Mouse (Mus musculus) kidney, embryonic 16.5 days (tissue): ENCODE results near the gene Col12a1. TPM values are rescaled to one million over a fixed set of nuclear protein-coding genes. Genes with fewer than 3 reads are reported as not detected.

Experiments
- ATAC-seq: fragments of 200-750 bp; cut with Nextera tagmentation; 2 replicates; pipeline ENCODE4 v1.8.0; 2017; ENCODE audit warnings: moderate TSS enrichment; ENCODE audit not compliant: low FRiP score, low TSS enrichment
- H3K27ac ChIP-seq: fragments of 300-500 bp; sonication (generic); 2 replicates; pipeline ENCODE4 v1.5.1; 2014; ENCODE audit warnings: low read length
- H3K27me3 ChIP-seq: fragments of 300-500 bp; sonication (generic); 2 replicates; pipeline ENCODE4 v1.6.1; 2014; ENCODE audit warnings: low read length, control low read depth, mixed read lengths; ENCODE audit not compliant: insufficient read depth
- H3K36me3 ChIP-seq: fragments of 300-500 bp; sonication (generic); 2 replicates; pipeline ENCODE4 v1.6.1; 2014; ENCODE audit warnings: low read length, control low read depth, mixed read lengths; ENCODE audit not compliant: insufficient read depth
- H3K4me1 ChIP-seq: fragments of 300-500 bp; sonication (generic); 2 replicates; pipeline ENCODE4 v1.6.1; 2014; ENCODE audit warnings: low read length, control low read depth, mixed read lengths; ENCODE audit not compliant: insufficient read depth
- H3K4me2 ChIP-seq: fragments of 300-500 bp; sonication (generic); replicated peaks from 2 replicates; pipeline ENCODE4 v1.6.1; 2014; ENCODE audit warnings: low read depth, low read length
- H3K4me3 ChIP-seq: fragments of 300-500 bp; sonication (generic); 2 replicates; pipeline ENCODE4 v1.5.1; 2014; ENCODE audit warnings: mild to moderate bottlenecking, low read length
- H3K9ac ChIP-seq: fragments of 300-500 bp; sonication (generic); replicated peaks from 2 replicates; pipeline ENCODE4 v1.6.1; 2014; ENCODE audit warnings: low read length
- H3K9me3 ChIP-seq: fragments of 300-500 bp; sonication (generic); 2 replicates; pipeline ENCODE4 v1.6.1; 2016; ENCODE audit warnings: low read length, control low read depth
- WGBS: fragments of 180-500 bp; shearing (Covaris S2); extraction: QIAGEN DNeasy Blood & Tissue Kit; methylation state at CpG from one replicate; pipeline ENCODE4 v1.1.7; 2014; 5-methylcytosine and 5-hydroxymethylcytosine counted together
- polyA plus RNA-seq: library from polyadenylated mRNA; unstranded; fragments of >200 nt; fragmentation: Nextera tagmentation; extraction: Ambion mirVana; gene quantifications from 2 replicates; pipeline ENCODE4 v1.2.1, GENCODE M21; 2015

Col12a1 gene
- polyA plus RNA-seq, 1 experiment from 2014 or later, result 29.5 TPM

DNA sequence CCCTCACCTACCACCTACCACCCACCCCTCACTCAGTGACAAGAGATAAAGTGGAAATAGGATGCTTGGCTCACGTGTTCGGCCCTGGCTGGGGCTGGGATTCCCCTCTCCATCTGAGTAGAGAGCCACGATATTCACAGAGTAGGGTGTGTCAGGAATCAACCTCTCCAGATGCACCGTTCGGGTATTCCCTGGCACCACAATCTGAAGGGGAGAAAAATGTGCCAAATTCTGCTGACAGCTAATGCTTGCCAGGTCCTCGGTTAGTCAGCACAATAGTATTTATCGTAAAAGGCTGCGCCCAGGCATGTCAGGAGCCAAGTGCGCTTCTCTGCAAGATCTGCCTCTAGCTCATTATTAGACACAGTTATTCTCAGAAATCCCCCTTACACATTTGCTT lies 70.0 kb downstream of the Col12a1 start:
- Histone ChIP-seq H3K4me1 (no peaks in the 10 kb centered on the region), H3K27ac (no peak overlapping the region), H3K27me3 (no peaks in the 10 kb centered on the region), H3K9ac (no peak overlapping the region), H3K9me3 (no peaks in the 10 kb centered on the region), H3K4me3 (no peak overlapping the region), H3K36me3 (no peaks in the 10 kb centered on the region), H3K4me2 (no peak overlapping the region)
- no peak for ATAC-seq
- WGBS, result 88% methylated on average over 9 of the region's 9 CpGs

DNA sequence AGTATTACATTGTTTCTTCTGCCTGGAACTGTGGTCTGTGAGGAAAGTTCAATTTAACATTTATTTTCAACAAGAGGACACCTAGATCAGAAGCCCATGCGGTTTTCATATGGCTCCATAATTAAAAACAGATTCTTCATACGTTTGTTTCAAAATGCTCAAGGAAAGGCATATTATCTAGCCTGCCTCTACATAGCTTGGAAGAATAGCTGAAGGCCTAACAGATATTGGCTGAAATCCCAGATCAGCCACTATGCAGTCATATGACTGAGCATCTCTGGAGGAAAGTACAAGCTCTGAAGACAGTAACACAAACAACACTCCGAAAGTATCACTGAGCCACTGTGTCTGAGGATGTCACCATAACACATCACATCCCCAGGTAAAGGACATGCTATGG lies 72.9 kb downstream of the Col12a1 start:
- Histone ChIP-seq H3K4me1 (no peaks in the 10 kb centered on the region), H3K27ac (no peak overlapping the region), H3K27me3 (no peaks in the 10 kb centered on the region), H3K9ac (no peak overlapping the region), H3K36me3 (no peaks in the 10 kb centered on the region), H3K4me3 (no peak overlapping the region), H3K9me3 (no peaks in the 10 kb centered on the region), H3K4me2 (no peak overlapping the region)
- WGBS, result 66% methylated on average over 3 of the region's 3 CpGs
- no peak for ATAC-seq

GRCm38 (mm10) chr9:79639430-79640090 lies 79.1 kb downstream of the Col12a1 start:
- Histone ChIP-seq H3K9me3 (no peaks in the 10 kb centered on the region), H3K9ac (no peak overlapping the region), H3K36me3 (no peaks in the 10 kb centered on the region), H3K27ac (no peak overlapping the region), H3K4me3 (no peak overlapping the region), H3K27me3 (no peaks in the 10 kb centered on the region), H3K4me2 (no peak overlapping the region), H3K4me1 (no peaks in the 10 kb centered on the region)
- WGBS, result 68% methylated on average over 11 of the region's 11 CpGs
- no peak for ATAC-seq

- Histone ChIP-seq H3K36me3 (no peaks in the 10 kb centered on the region), H3K4me1 (no peaks in the 10 kb centered on the region), H3K9me3 (no peaks in the 10 kb centered on the region), H3K4me3 (no peak overlapping the region), H3K9ac (no peak overlapping the region), H3K27me3 (no peaks in the 10 kb centered on the region), H3K4me2 (no peak overlapping the region), H3K27ac (no peak overlapping the region)
- no peak for ATAC-seq
- 47% methylated on average over 4 of the region's 4 CpGs for whole genome bisulfite sequencing
These were observed 80.8 kb downstream of the Col12a1 start for GRCm38 (mm10) chr9:79637879-79638278.

- WGBS, result 89% methylated on average over 1 of the region's 1 CpGs
These were observed 84.6 kb downstream of the Col12a1 start for GRCm38 (mm10) chr9:79634076-79634475.

DNA sequence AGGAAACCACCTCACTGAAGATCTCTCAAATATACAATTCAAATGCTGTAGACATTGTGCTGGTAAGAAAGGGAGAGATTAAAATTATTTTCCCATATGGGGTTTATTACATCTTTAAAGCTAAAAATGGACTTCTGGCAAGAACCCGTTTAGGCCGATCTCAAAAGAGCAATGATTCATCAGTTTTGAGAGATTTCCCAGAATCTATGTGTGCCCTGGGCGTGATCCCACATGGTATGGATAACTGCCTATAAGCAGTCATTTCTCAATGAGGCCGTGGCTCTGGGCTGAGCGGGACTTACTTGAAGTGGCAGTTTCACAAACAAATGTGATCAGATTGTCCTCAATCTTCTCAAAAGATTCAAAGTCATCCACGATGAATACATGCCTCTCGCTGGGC lies 87.4 kb downstream of the Col12a1 start:
- no peaks in the 10 kb centered on the region for H3K27me3 ChIP-seq
- H3K9me3 ChIP-seq, result no peaks in the 10 kb centered on the region
- no peak overlapping the region for H3K27ac ChIP-seq
- peaks cover 3% of the 10 kb centered on the region; the same call in 1 of the 2 replicates for H3K36me3 ChIP-seq
- H3K4me2 ChIP-seq, result no peak overlapping the region
- H3K4me1 ChIP-seq, result no peaks in the 10 kb centered on the region
- H3K4me3 ChIP-seq, result no peak overlapping the region
- no peak for ATAC-seq
- H3K9ac ChIP-seq, result no peak overlapping the region
- WGBS, result 90% methylated on average over 7 of the region's 7 CpGs

More at GRCm38 (mm10) chr9:79634076-79634475, 84.6 kb downstream of the Col12a1 start:
- Histone ChIP-seq H3K36me3 (peaks cover 3% of the 10 kb centered on the region; the same call in 1 of the 2 replicates), H3K27me3 (no peaks in the 10 kb centered on the region), H3K9me3 (no peaks in the 10 kb centered on the region), H3K4me1 (no peaks in the 10 kb centered on the region), H3K27ac (no peak overlapping the region), H3K4me2 (no peak overlapping the region), H3K4me3 (no peak overlapping the region), H3K9ac (no peak overlapping the region)
- no peak for ATAC-seq

- H3K9ac ChIP-seq, result no peak overlapping the region
- WGBS, result 76% methylated on average over 6 of the region's 6 CpGs
- no peak for ATAC-seq
- H3K4me2 ChIP-seq, result no peak overlapping the region
- H3K4me3 ChIP-seq, result no peak overlapping the region
- no peaks in the 10 kb centered on the region for H3K9me3 ChIP-seq
- no peaks in the 10 kb centered on the region for H3K27me3 ChIP-seq
- no peaks in the 10 kb centered on the region for H3K4me1 ChIP-seq
- no peaks in the 10 kb centered on the region for H3K36me3 ChIP-seq
- no peak overlapping the region for H3K27ac ChIP-seq
These were observed 99.6 kb downstream of the Col12a1 start for GRCm38 (mm10) chr9:79618839-79619597.

DNA sequence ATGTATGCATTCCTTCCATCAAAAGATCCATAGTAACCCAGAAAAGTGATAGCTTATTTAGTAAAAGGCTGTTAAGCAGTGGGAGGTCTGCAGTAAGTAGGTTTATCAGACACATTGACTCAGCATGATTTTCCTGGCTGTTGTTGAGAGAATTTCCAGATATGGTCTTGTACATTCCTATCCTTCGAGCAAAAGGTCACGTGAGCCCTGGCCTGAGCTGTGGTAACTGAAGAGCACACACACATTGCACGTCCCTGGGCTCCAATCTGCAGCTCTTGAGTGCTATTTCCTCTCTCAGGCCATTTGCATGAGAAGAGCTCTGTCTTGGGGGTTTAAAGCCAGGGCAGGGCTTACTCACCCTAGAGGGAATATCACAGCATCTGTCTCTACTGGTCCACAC lies 101.3 kb downstream of the Col12a1 start:
- peak; percentile 84 for ATAC-seq
- Histone ChIP-seq H3K9me3 (no peaks in the 10 kb centered on the region), H3K4me3 (no peak overlapping the region), H3K4me2 (no peak overlapping the region), H3K4me1 (no peaks in the 10 kb centered on the region), H3K27me3 (no peaks in the 10 kb centered on the region), H3K27ac (0 out of 2 replicates have a peak overlapping the region, but pooled peaks have one; percentile 38), H3K36me3 (no peaks in the 10 kb centered on the region), H3K9ac (no peak overlapping the region)
- WGBS, result 26% methylated on average over 3 of the region's 3 CpGs

DNA sequence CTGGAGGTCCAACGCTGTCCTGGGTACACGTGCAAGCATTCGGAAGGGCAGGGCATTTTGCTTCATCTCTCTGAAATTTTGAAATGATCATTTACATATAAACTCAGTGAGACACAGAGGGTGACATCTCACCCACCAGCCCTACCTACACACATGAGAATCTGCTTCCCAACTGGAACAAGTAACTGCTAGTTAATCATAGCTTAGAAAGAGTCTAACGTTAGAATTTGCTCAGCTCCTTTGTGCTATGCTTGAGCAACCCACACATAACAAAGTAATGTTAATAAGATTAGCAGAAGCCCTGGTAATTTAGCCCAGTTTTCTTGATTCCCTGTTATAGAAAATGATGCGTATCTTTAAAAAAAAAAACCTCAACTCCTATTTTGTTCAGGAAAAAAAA lies 102.6 kb downstream of the Col12a1 start:
- no peak overlapping the region for H3K4me2 ChIP-seq
- H3K27ac ChIP-seq, result no peak overlapping the region
- WGBS, result 79% methylated on average over 5 of the region's 5 CpGs
- no peaks in the 10 kb centered on the region for H3K9me3 ChIP-seq
- H3K36me3 ChIP-seq, result no peaks in the 10 kb centered on the region
- no peak overlapping the region for H3K4me3 ChIP-seq
- ATAC-seq, result no peak
- no peaks in the 10 kb centered on the region for H3K4me1 ChIP-seq
- no peak overlapping the region for H3K9ac ChIP-seq
- H3K27me3 ChIP-seq, result no peaks in the 10 kb centered on the region

GRCm38 (mm10) chr9:79610286-79610685 lies 108.3 kb downstream of the Col12a1 start:
- Histone ChIP-seq H3K4me2 (no peak overlapping the region), H3K27ac (no peak overlapping the region; the same call in 1 of the 2 replicates), H3K4me1 (0 out of 2 replicates have a peak, but pooled peaks cover 3% of the 10 kb centered on the region), H3K9me3 (no peaks in the 10 kb centered on the region), H3K9ac (no peak overlapping the region), H3K27me3 (no peaks in the 10 kb centered on the region), H3K4me3 (no peak overlapping the region), H3K36me3 (no peaks in the 10 kb centered on the region)
- 70% methylated on average over 6 of the region's 6 CpGs for WGBS
- no peak for ATAC-seq
